Mouse (Mus musculus) limb, embryonic 12.5 days (tissue): ENCODE measurements around the gene Sema3d. TPM values are rescaled to one million over a fixed set of nuclear protein-coding genes. Genes with fewer than 3 reads are reported as not detected.

ENCODE experiments used
- ATAC-seq: fragments of 200-750 bp; cut with Nextera tagmentation; 2 replicates; pipeline ENCODE4 v1.8.0; 2017; ENCODE audit warnings: low read depth, moderate TSS enrichment; ENCODE audit not compliant: insufficient number of reproducible peaks, insufficient read depth, low FRiP score, low TSS enrichment
- H3K27ac ChIP-seq: fragments of 300-500 bp; sonication (generic); 2 replicates; pipeline ENCODE4 v1.5.1; 2016; ENCODE audit warnings: mild to moderate bottlenecking, moderate library complexity
- H3K27me3 ChIP-seq: fragments of 300-500 bp; sonication (generic); 2 replicates; pipeline ENCODE4 v1.6.1; 2016; ENCODE audit warnings: mild to moderate bottlenecking, moderate library complexity
- H3K36me3 ChIP-seq: fragments of 300-500 bp; sonication (generic); 2 replicates; pipeline ENCODE4 v1.6.1; 2016; ENCODE audit warnings: mild to moderate bottlenecking, moderate library complexity
- H3K4me1 ChIP-seq: fragments of 300-500 bp; sonication (generic); replicated peaks from 2 replicates; pipeline ENCODE4 v1.6.1; 2016
- H3K4me2 ChIP-seq: fragments of 300-500 bp; sonication (generic); 2 replicates; pipeline ENCODE4 v1.6.1; 2016; ENCODE audit warnings: mild to moderate bottlenecking, moderate library complexity
- H3K4me3 ChIP-seq: fragments of 300-500 bp; sonication (generic); replicated peaks from 2 replicates; pipeline ENCODE4 v1.5.1; 2016; ENCODE audit warnings: mild to moderate bottlenecking
- H3K9ac ChIP-seq: fragments of 300-500 bp; sonication (generic); replicated peaks from 2 replicates; pipeline ENCODE4 v1.6.1; 2016; ENCODE audit warnings: mild to moderate bottlenecking, moderate library complexity
- H3K9me3 ChIP-seq: fragments of 300-500 bp; sonication (generic); 2 replicates; pipeline ENCODE4 v1.6.1; 2016; ENCODE audit warnings: mild to moderate bottlenecking, moderate library complexity
- WGBS: fragments of 180-500 bp; shearing (Covaris S2); methylation state at CpG from one replicate; pipeline ENCODE4 v1.1.7; 2016; 5-methylcytosine and 5-hydroxymethylcytosine counted together
- polyA plus RNA-seq: library from polyadenylated mRNA; unstranded; fragments of >200 nt; fragmentation: Nextera tagmentation; extraction: Ambion mirVana; gene quantifications from 2 replicates; pipeline ENCODE4 v1.2.1, GENCODE M21; 2016

The Sema3d gene
- polyA plus RNA-seq, 1 experiment from 2014 or later = 20.7 TPM

DNA sequence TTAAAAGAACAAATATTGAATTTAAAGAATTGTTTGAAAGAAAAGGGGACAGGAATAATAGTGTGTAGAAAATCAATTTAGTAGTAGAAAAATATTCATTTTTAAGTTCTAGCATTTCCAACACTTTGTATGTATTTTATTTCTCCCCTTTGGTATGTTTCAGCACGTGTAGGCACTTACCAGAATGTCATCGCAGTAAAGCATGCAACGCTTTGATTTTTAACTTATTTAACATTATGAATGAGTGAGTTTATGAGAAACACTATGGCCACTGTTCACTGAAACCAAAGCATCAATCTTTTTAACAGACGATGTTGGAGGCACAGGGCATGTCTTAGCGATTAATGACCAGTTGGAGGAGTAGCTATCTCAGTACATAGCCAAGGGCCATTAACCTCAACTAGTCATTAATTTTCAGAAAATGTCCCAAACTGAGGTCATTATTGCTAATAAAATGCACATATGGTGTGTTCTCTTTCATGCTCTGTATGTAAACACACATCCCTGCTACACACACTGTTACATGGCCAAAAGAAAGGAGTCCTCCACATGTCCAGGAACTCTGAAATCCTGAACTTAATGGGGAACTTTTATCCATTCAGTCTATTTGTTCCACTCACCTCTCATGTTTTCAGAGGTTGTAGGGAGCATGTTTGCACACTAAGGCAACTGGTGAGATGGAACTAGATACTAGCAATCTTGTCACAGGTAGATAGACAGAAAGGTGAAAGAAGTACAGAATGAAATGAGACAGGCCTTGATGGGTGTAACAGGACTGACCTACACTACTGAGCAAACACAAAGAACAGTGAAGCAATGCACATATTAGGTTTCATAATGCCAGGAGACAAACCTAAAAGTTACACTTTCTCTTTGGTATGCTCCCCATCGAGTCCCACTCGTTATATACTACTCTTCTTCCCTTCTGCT is 59.3 kb downstream of the Sema3d start:
- Histone ChIP-seq H3K9me3 (no peaks in the 10 kb centered on the region), H3K27me3 (no peaks in the 10 kb centered on the region), H3K27ac (peak overlapping the region; percentile 75), H3K4me1 (peaks cover 5% of the 10 kb centered on the region; the same call in 1 of the 2 replicates), H3K4me3 (no peak overlapping the region), H3K4me2 (no peak overlapping the region), H3K36me3 (no peaks in the 10 kb centered on the region), H3K9ac (no peak overlapping the region)
- WGBS = 28% methylated on average over 7 of the region's 7 CpGs
- ATAC-seq = peak; percentile 56; the same call in 1 of the 2 replicates

DNA sequence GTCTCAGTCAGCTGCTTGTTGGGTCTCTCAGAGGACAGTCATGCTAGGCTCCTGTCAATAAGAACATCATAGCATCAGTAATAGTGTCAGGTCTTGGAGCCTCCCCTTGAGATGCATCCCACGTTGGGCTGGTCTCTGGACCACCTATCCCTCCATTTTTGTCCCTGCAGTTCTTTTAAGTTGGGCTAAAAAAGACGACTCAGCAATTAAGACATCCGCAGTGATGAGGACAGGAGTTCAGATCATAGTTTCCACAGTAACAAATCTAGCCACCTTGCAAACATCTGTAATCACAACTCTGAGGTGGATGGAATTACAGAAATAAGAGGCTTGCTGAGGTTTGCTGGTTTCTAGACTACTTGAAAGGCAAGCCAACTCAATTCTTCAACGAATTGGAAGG is 67.9 kb downstream of the Sema3d start:
- H3K27ac ChIP-seq = no peak overlapping the region
- no peaks in the 10 kb centered on the region for H3K27me3 ChIP-seq
- no peaks in the 10 kb centered on the region for H3K9me3 ChIP-seq
- H3K4me1 ChIP-seq = no peaks in the 10 kb centered on the region
- H3K4me3 ChIP-seq = no peak overlapping the region
- no peaks in the 10 kb centered on the region for H3K36me3 ChIP-seq
- H3K4me2 ChIP-seq = no peak overlapping the region
- H3K9ac ChIP-seq = no peak overlapping the region
- ATAC-seq = no peak
- WGBS = 91% methylated on average over 4 of the region's 4 CpGs

DNA sequence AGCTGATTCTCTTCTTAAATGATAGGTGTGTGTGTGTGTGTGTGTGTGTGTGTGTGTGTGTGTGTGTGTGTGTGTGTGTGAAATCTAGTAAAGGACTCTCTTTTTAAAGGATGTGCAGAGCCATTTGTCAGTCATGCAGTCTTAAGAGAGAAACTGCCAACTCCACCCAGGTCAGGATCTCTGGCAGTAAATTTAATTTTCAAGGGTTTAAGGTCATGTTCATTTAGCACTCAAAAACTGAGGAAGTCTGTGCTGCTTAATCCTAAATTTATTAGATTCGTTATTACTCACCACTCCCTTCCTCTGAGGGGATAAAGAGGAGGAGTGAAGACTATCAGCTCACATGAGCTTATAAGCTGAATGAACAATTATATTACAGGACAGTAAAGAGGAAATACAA is 71.8 kb downstream of the Sema3d start:
- H3K4me3 ChIP-seq = no peak overlapping the region
- no peak for ATAC-seq

DNA sequence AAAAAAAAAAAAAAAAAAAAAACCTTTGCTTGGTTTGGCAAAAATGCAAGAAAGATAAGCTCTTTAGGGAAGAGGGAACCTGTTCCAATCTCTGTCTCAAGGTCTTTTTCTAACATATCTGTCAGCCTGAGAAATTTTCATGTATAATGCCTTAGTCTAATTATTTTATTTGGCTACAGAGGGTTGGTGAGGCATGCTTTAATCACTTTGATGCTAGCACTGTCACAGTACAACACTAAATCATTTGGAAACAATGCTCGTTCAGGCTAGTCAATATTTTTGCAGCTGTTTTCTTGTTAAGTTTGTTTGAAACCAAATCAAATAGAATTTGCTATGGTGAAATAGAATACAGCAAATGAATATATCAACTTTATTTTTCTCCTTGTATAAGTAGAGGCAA is 74.3 kb downstream of the Sema3d start:
- Histone ChIP-seq H3K27me3 (no peaks in the 10 kb centered on the region), H3K9me3 (no peaks in the 10 kb centered on the region), H3K27ac (no peak overlapping the region), H3K4me2 (no peak overlapping the region), H3K9ac (no peak overlapping the region), H3K4me3 (no peak overlapping the region), H3K36me3 (no peaks in the 10 kb centered on the region), H3K4me1 (no peaks in the 10 kb centered on the region)
- ATAC-seq = no peak
- 70% methylated on average over 1 of the region's 1 CpGs for WGBS

More for the DNA sequence above, 71.8 kb downstream of the Sema3d start:
- Histone ChIP-seq H3K9ac (no peak overlapping the region), H3K27me3 (no peaks in the 10 kb centered on the region), H3K9me3 (no peaks in the 10 kb centered on the region), H3K4me1 (no peaks in the 10 kb centered on the region), H3K4me2 (no peak overlapping the region), H3K36me3 (no peaks in the 10 kb centered on the region), H3K27ac (no peak overlapping the region)
- WGBS = 31% methylated on average over 1 of the region's 1 CpGs

DNA sequence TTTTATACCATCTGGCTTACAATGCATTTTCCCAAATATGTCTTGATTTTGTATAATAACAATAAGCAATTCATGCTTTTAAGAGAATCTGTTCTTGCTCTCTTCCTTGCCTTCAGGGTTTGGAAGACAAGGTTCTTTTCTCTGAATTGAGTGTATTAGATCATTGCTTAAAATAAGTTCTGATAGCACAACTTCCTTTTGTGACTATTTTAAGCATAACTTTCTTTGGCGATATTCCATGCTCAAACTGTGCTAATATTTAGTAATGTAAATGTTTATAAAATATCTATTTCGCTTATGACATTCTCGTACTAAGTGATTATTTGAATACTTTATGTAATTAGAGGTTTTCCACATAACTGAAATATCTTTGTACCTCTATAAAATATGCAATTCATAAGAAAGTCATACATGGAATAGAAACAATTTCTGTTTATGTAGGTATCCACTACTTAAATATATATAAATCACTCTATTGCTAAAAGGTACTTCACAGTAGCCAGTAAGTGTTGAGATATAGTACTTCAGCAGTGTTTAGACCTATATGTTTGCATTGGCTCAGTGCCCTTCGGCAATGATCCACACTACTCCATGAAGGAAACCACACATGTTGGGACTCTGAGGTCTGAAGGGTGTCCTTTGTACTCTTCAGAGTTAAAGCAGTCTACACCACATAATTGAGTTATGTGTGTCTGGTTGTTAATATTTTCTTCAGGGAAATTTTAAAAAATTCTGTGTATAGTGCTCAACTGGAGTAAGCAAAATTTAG is 84.6 kb downstream of the Sema3d start:
- H3K4me1 ChIP-seq = no peaks in the 10 kb centered on the region
- H3K4me3 ChIP-seq = no peak overlapping the region
- H3K36me3 ChIP-seq = no peaks in the 10 kb centered on the region
- no peak overlapping the region for H3K27ac ChIP-seq
- no peak overlapping the region for H3K9ac ChIP-seq
- H3K27me3 ChIP-seq = no peaks in the 10 kb centered on the region
- no peaks in the 10 kb centered on the region for H3K9me3 ChIP-seq
- no peak overlapping the region for H3K4me2 ChIP-seq
- no peak for ATAC-seq
- WGBS = 84% methylated on average over 4 of the region's 4 CpGs

DNA sequence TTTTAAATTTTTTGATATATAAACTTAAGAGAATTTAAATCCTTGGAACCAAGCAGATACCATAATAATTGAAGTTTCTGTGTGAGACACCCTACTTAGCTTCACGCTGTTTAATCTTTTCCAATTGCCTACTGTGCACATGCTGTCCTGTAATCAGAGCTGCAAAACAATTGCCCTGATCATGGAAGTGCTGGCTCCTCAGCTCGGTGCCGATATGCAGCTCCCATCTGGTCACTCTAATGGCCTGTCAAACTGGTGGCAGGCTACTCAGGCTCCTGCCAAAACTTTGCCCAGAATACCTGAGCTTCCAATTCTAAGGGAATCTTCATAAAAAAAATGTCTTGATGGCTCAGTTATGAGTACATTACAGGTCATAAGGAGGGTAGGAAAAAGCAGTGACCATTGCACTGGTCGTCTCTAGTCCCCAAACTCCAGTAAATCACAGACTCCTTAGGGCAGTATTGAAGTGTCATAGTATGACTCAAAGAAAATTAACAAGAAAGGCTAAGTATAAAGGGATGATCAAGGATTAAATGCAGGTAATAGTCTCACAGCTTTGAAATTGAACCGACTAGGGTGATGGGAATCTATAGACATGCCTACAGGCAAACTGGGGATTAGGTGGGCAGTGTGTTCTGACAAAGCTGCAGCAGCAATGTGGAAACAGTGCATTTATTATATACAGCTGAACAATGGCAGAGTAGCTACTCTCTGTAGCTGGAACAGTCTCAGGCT is 91.9 kb downstream of the Sema3d start:
- no peak overlapping the region for H3K27ac ChIP-seq

DNA sequence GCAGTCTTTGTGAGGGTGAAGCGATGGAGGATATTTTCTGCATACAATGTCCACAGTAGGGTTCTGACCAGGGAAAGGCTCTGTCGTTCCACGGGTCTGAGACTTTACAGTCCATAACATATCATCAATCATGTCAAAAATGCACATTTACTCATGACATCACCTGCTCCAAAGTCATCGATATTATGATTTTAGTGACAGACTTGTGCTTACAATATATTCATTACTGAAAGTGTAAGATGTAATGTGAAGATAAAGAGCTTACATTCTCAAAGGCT is 92.4 kb downstream of the Sema3d start:
- Histone ChIP-seq H3K9ac (no peak overlapping the region), H3K4me3 (no peak overlapping the region), H3K9me3 (no peaks in the 10 kb centered on the region), H3K27me3 (no peaks in the 10 kb centered on the region), H3K4me2 (no peak overlapping the region), H3K36me3 (no peaks in the 10 kb centered on the region), H3K4me1 (no peaks in the 10 kb centered on the region), H3K27ac (no peak overlapping the region)
- ATAC-seq = no peak
- WGBS = 73% methylated on average over 4 of the region's 4 CpGs

More for the DNA sequence above, 91.9 kb downstream of the Sema3d start:
- Histone ChIP-seq H3K9ac (no peak overlapping the region), H3K9me3 (no peaks in the 10 kb centered on the region), H3K4me3 (no peak overlapping the region), H3K4me2 (no peak overlapping the region), H3K36me3 (no peaks in the 10 kb centered on the region), H3K27me3 (no peaks in the 10 kb centered on the region), H3K4me1 (no peaks in the 10 kb centered on the region)
- ATAC-seq = no peak
- 45% methylated on average over 5 of the region's 5 CpGs for WGBS

DNA sequence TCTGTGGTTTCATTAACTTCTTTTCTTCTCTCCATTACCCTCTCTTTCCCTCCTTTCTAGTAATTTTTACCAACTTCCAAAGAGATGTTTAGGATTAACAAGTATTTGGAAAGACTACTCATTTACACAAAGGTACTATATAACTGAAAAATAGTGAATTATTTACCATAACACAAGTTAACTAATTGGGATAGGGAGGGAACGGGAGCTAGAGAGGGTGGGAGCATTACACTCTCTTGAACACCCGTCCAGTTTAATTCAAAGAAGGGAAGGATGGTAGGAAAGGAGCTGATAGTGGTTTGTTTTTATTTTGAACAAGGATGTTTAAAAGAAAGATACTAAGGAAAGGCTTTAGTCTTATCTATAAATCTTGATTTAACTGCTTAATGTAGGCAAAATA is 104.7 kb downstream of the Sema3d start:
- H3K4me2 ChIP-seq = no peak overlapping the region
- H3K27me3 ChIP-seq = no peaks in the 10 kb centered on the region
- no peaks in the 10 kb centered on the region for H3K36me3 ChIP-seq
- no peaks in the 10 kb centered on the region for H3K4me1 ChIP-seq
- no peak overlapping the region for H3K4me3 ChIP-seq
- ATAC-seq = no peak
- WGBS = 64% methylated on average over 2 of the region's 2 CpGs
- H3K9ac ChIP-seq = no peak overlapping the region
- H3K9me3 ChIP-seq = no peaks in the 10 kb centered on the region
- no peak overlapping the region for H3K27ac ChIP-seq

DNA sequence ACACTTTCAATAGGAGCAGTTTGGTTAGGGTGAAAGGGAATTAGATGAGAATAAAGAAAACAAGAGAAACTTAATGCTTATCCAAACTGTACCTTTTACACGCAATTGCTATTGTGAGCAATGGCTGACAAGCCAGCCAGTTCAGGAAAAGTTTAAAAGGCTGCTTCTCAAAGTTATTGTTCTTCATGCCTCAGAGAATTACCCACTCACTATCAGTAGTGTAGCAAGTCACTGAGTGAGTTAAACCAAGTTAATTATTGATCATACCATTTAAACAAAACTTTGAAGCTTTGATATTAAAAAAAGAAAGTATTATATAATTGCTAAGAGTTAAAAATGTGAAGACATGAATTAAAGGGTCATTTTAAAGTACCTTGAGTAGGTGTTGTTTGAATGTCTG is 108.5 kb downstream of the Sema3d start:
- ATAC-seq = no peak
- no peak overlapping the region for H3K4me3 ChIP-seq
- H3K27ac ChIP-seq = no peak overlapping the region
- H3K4me2 ChIP-seq = no peak overlapping the region
- H3K36me3 ChIP-seq = no peaks in the 10 kb centered on the region
- H3K4me1 ChIP-seq = no peaks in the 10 kb centered on the region
- no peaks in the 10 kb centered on the region for H3K9me3 ChIP-seq
- no peaks in the 10 kb centered on the region for H3K27me3 ChIP-seq
- 90% methylated on average over 1 of the region's 1 CpGs for WGBS
- no peak overlapping the region for H3K9ac ChIP-seq

DNA sequence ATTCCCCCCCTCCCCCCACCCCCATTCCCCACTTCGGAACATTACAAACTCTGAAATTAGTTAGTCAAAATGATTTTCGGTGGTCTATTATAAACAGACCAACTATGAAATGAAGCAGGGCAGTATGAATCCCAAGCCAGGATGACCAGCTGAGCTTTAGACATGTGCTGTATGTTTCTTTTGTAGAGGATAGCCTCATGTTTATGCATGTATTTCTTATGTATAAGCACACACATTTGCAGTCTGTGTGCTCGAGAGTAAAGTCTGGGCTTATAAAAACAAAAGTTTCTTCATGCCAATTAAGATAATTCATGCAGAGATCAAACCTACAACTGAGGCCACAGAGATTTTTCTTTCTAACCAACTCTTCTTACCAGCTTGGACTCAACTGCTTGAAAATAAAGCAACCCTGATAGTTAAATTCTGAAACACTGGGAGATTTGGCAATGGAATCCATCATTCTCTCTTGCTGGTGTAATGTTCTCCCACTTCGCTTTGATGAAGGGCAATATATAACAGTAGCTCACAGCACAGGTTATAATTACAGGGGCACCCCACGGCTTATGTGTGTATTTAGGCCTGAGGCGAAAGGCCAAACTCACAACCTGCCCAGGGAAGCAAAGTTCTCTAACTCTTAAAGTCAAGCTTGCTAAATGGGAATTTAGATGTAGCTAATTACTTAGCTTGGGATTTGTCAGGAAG is 115.2 kb downstream of the Sema3d start:
- H3K4me1 ChIP-seq = peaks cover 8% of the 10 kb centered on the region; the same call in 1 of the 2 replicates
- no peak for ATAC-seq
- no peak overlapping the region for H3K9ac ChIP-seq
- H3K9me3 ChIP-seq = no peaks in the 10 kb centered on the region
- H3K27me3 ChIP-seq = no peaks in the 10 kb centered on the region
- no peak overlapping the region for H3K4me2 ChIP-seq
- no peak overlapping the region for H3K4me3 ChIP-seq
- 33% methylated on average over 6 of the region's 6 CpGs for WGBS
- H3K27ac ChIP-seq = no peak overlapping the region
- H3K36me3 ChIP-seq = no peaks in the 10 kb centered on the region
